Mouse (Mus musculus) CH12.LX (cell line): ENCODE data around the gene Rad17. TPM values are rescaled to one million over a fixed set of nuclear protein-coding genes. Genes with fewer than 3 reads are reported as not detected.

Experiments
- DNase-seq: peaks from one replicate; pipeline ENCODE4 v3.0.0-alpha.2; 2013; ENCODE audit errors: extremely low read depth
- H3K27ac ChIP-seq: 2 replicates; pipeline ENCODE4 v1.5.1; 2012; ENCODE audit warnings: low read depth, mild to moderate bottlenecking, control low read depth, moderate library complexity; ENCODE audit not compliant: insufficient read depth
- H3K27me3 ChIP-seq: replicated peaks from 2 replicates; pipeline ENCODE3; 2012; ENCODE audit warnings: inconsistent platforms
- H3K36me3 ChIP-seq, 2 experiments: replicated peaks in 1 of 2; 2 replicates each; pipeline versions ENCODE3 to v1.6.1; 2012; ENCODE audit warnings: inconsistent platforms in 1 of 2, low read length in 1 of 2, mild to moderate bottlenecking in 1 of 2, mixed read lengths in 1 of 2, moderate library complexity in 1 of 2; ENCODE audit not compliant: control insufficient read depth in 1 of 2, insufficient read depth in 1 of 2
- H3K4me1 ChIP-seq, 2 experiments: 2 replicates each; pipeline ENCODE4 v1.6.1; 2012; ENCODE audit warnings: inconsistent platforms in 1 of 2, moderate library complexity in 1 of 2; ENCODE audit not compliant: insufficient read depth in 2 of 2, control insufficient read depth in 1 of 2
- H3K4me2 ChIP-seq: 2 replicates; pipeline ENCODE4 v1.6.1; 2012; ENCODE audit warnings: low read depth, mild to moderate bottlenecking, control low read depth; ENCODE audit not compliant: poor library complexity, insufficient read depth, severe bottlenecking
- H3K4me3 ChIP-seq, 3 experiments: fragments of 150-350 bp in 1 of 3; sonication (generic) in 1 of 3; replicated peaks in 1 of 3; 2 replicates each; pipeline versions ENCODE3 to v1.5.1; 2011 to 2012; ENCODE audit warnings: low read depth in 2 of 3, low read length in 2 of 3, mild to moderate bottlenecking in 2 of 3, moderate library complexity in 2 of 3, control low read depth in 1 of 3, improper control_type of control experiment in 1 of 3, inconsistent platforms in 1 of 3, mixed read lengths in 1 of 3; ENCODE audit not compliant: poor library complexity in 1 of 3
- H3K79me2 ChIP-seq: replicated peaks from 2 replicates; pipeline ENCODE4 v1.6.1; 2012; ENCODE audit warnings: mild to moderate bottlenecking, moderate library complexity; ENCODE audit not compliant: control insufficient read depth, poor library complexity, insufficient read depth, severe bottlenecking; ENCODE audit errors: extremely low read depth
- H3K9ac ChIP-seq: 2 replicates; pipeline ENCODE4 v1.6.1; 2012; ENCODE audit warnings: low read depth, mild to moderate bottlenecking, control low read depth, moderate library complexity; ENCODE audit not compliant: insufficient read depth
- H3K9me3 ChIP-seq: replicated peaks from 2 replicates; pipeline ENCODE3; 2012; ENCODE audit warnings: low read length, inconsistent platforms, mixed read lengths
- BHLHE40 ChIP-seq: IDR thresholded peaks from 2 replicates; pipeline ENCODE4 v1.6.1; 2011; ENCODE audit warnings: mild to moderate bottlenecking, low read depth, low read length, improper control_type of control experiment
- CHD1 ChIP-seq: IDR thresholded peaks from 2 replicates; pipeline ENCODE4 v1.6.1; 2012; ENCODE audit warnings: low read depth, low read length, improper control_type of control experiment, inconsistent platforms
- CTCF ChIP-seq, 2 experiments: IDR thresholded peaks in 1 of 2; conservative IDR thresholded peaks in 1 of 2; 2 replicates each; pipeline ENCODE4 v1.5.1; 2011 to 2012; ENCODE audit warnings: low read depth in 2 of 2, low read length in 2 of 2, improper control_type of control experiment in 1 of 2, inconsistent platforms in 1 of 2, mild to moderate bottlenecking in 1 of 2, moderate library complexity in 1 of 2
- E2F4 ChIP-seq: IDR thresholded peaks from 2 replicates; pipeline ENCODE4 v1.6.1; 2011; ENCODE audit warnings: low read depth, low read length, improper control_type of control experiment; ENCODE audit not compliant: insufficient replicate concordance
- ELF1 ChIP-seq: IDR thresholded peaks from 2 replicates; pipeline ENCODE4 v1.6.1; 2014; ENCODE audit warnings: low read depth, mild to moderate bottlenecking, inconsistent platforms, low read length, improper control_type of control experiment
- ETS1 ChIP-seq: conservative IDR thresholded peaks from 2 replicates; pipeline ENCODE4 v1.6.1; 2012; ENCODE audit warnings: low read depth, mild to moderate bottlenecking, inconsistent platforms, low read length, improper control_type of control experiment, moderate library complexity
- JUN ChIP-seq: IDR thresholded peaks from 2 replicates; pipeline ENCODE4 v1.6.1; 2011; ENCODE audit warnings: low read depth, mild to moderate bottlenecking, low read length, improper control_type of control experiment, moderate library complexity; ENCODE audit not compliant: insufficient read depth
- MAFK ChIP-seq: IDR thresholded peaks from 2 replicates; pipeline ENCODE4 v1.6.1; 2011; ENCODE audit warnings: low read length, improper control_type of control experiment; ENCODE audit not compliant: insufficient replicate concordance
- MAX ChIP-seq: IDR thresholded peaks from 2 replicates; pipeline ENCODE4 v1.6.1; 2011; ENCODE audit warnings: low read length, improper control_type of control experiment
- MAZ ChIP-seq: IDR thresholded peaks from 2 replicates; pipeline ENCODE4 v1.6.1; 2012; ENCODE audit warnings: low read depth, mild to moderate bottlenecking, inconsistent platforms, low read length, improper control_type of control experiment, moderate library complexity
- MYC ChIP-seq: IDR thresholded peaks from 2 replicates; pipeline ENCODE4 v1.6.1; 2011; ENCODE audit warnings: low read depth, mild to moderate bottlenecking, improper control_type of control experiment, low read length
- NRF1 ChIP-seq: IDR thresholded peaks from 2 replicates; pipeline ENCODE4 v1.6.1; 2014; ENCODE audit warnings: low read depth, mild to moderate bottlenecking, inconsistent platforms, low read length, improper control_type of control experiment, moderate library complexity
- PAX5 ChIP-seq: IDR thresholded peaks from 2 replicates; pipeline ENCODE4 v1.6.1; 2012; ENCODE audit warnings: low read length, inconsistent platforms, mixed read lengths
- POLR2AphosphoS2 ChIP-seq: IDR thresholded peaks from 2 replicates; pipeline ENCODE4 v1.6.1; 2011; ENCODE audit warnings: low read depth, low read length, improper control_type of control experiment
- RAD21 ChIP-seq: IDR thresholded peaks from 2 replicates; pipeline ENCODE4 v1.6.1; 2011; ENCODE audit warnings: low read depth, mild to moderate bottlenecking, low read length, improper control_type of control experiment, moderate library complexity
- TBP ChIP-seq: conservative IDR thresholded peaks from 2 replicates; pipeline ENCODE4 v1.6.1; 2011; ENCODE audit warnings: low read depth, low read length, improper control_type of control experiment
- UBTF ChIP-seq: IDR thresholded peaks from 2 replicates; pipeline ENCODE4 v1.6.1; 2012; ENCODE audit warnings: low read depth, mild to moderate bottlenecking, inconsistent platforms, low read length, improper control_type of control experiment, moderate library complexity
- ZC3H11A ChIP-seq: IDR thresholded peaks from 2 replicates; pipeline ENCODE4 v1.6.1; 2012; ENCODE audit warnings: low read depth, mild to moderate bottlenecking, inconsistent platforms, low read length, improper control_type of control experiment
- ZKSCAN1 ChIP-seq: IDR thresholded peaks from 2 replicates; pipeline ENCODE4 v1.6.1; 2012; ENCODE audit warnings: low read depth, inconsistent platforms, low read length, improper control_type of control experiment, borderline replicate concordance
- dilution Hi-C: fragments of 300-500 bp; cut with MboI; formaldehyde crosslinking; loops from 2 replicates; pipeline ENCODE4 v1.14.3; 2020; ENCODE audit warnings: low sequenced_read_pairs; ENCODE audit not compliant: extremely low pct_unique_long_range_greater_than_20kb, extremely low pct_ligation_motif_present
- in situ Hi-C: fragments of 300-500 bp; cut with MboI; formaldehyde crosslinking; loops from 3 replicates; pipeline ENCODE4 v1.14.3; 2019; ENCODE audit warnings: low sequenced_read_pairs, low pct_ligation_motif_present, low pct_unique_long_range_greater_than_20kb, mixed read lengths
- polyA plus RNA-seq: library from polyadenylated mRNA; unstranded; fragments of >175 nt; gene quantifications from 2 replicates; pipeline ENCODE4 v1.2.1, GENCODE M21; 2012; ENCODE audit warnings: low read depth; ENCODE audit not compliant: insufficient read length
- total RNA-seq, 2 experiments: library from RNA; depleted of rRNA; stranded (reverse); fragments of 300-350 nt in 1 of 2; fragments of >200 nt in 1 of 2; gene quantifications; 2 replicates each; pipeline ENCODE4 v1.2.3; 2012 to 2014

Gene Rad17
- total and polyA plus RNA-seq, 3 experiments = 19.8 to 47.8 (median 19.8) TPM

- H3K27me3 ChIP-seq = no peaks in the 10 kb centered on the region
- TF ChIP-seq CHD1 (no peak), PAX5 (no peak), UBTF (no peak), POLR2AphosphoS2 (no peak), ZKSCAN1 (no peak), TBP (no peak), MYC (no peak), ELF1 (no peak), CTCF (conservative IDR thresholded peaks at IDR 0.05 in 1 of 2, IDR thresholded peaks at IDR 0.05 in 1 of 2; ENCODE audit: low read depth in 2 of 2, low read length in 2 of 2) (no peak), RAD21 (no peak), MAZ (no peak), ETS1 (no peak), ZC3H11A (no peak), E2F4 (no peak), BHLHE40 (no peak), NRF1 (no peak)
- TF ChIP-seq, all 38 proteins: peak for 0
- no peak for DNase-seq
- Histone ChIP-seq H3K4me1 (no peaks in the 10 kb centered on the region), H3K9ac (no peak overlapping the region), H3K36me3 (peaks cover 9 to 14% of the 10 kb centered on the region in 2 experiments), H3K27ac (no peak overlapping the region), H3K4me3 (no peak overlapping the region), H3K4me2 (no peak overlapping the region), H3K79me2 (no peaks in the 10 kb centered on the region), H3K9me3 (peaks cover 5% of the 10 kb centered on the region)
- in situ Hi-C loops = no loop called here
- dilution Hi-C loops = no loop called here
Measured at GRCm38 (mm10) chr13:100611266-100611665, 39.6 kb downstream of the Rad17 start.

GRCm38 (mm10) chr13:100607756-100608155 is 43.1 kb downstream of the Rad17 start:
- in situ Hi-C loops (no loop called here), dilution Hi-C loops (no loop called here)
- peaks cover 7 to 9% of the 10 kb centered on the region in 2 experiments for H3K36me3 ChIP-seq
- H3K9me3 ChIP-seq = peaks cover 5% of the 10 kb centered on the region
- no peaks in the 10 kb centered on the region for H3K27me3 ChIP-seq
- no peak overlapping the region for H3K4me3 ChIP-seq
- H3K79me2 ChIP-seq = no peaks in the 10 kb centered on the region
- no peaks in the 10 kb centered on the region for H3K4me1 ChIP-seq
- no peak overlapping the region for H3K4me2 ChIP-seq
- TF ChIP-seq MAX (no peak), MAFK (no peak), JUN (no peak), CTCF (conservative IDR thresholded peaks at IDR 0.05 in 1 of 2, IDR thresholded peaks at IDR 0.05 in 1 of 2; ENCODE audit: low read depth in 2 of 2, low read length in 2 of 2) (peak in 1 of 2 experiments; percentile 9; a peak in 1 of 4 replicates), RAD21 (no peak)
- TF ChIP-seq, all 38 proteins: peak for 1
- Histone ChIP-seq H3K27ac (no peak overlapping the region), H3K9ac (no peak overlapping the region)
- DNase-seq = peak; percentile 8
